Mouse (Mus musculus) testis, adult 2 months (tissue): Measurements from ENCODE around the gene Mamdc4.

Experiments
- CTCF ChIP-seq: fragments of 200-500 bp; IDR thresholded peaks from 2 replicates; pipeline ENCODE4 v1.5.1; 2012; ENCODE audit warnings: low read depth, mild to moderate bottlenecking, inconsistent platforms, low read length, moderate library complexity; ENCODE audit not compliant: control insufficient read depth, insufficient read depth, insufficient replicate concordance
- POLR2A ChIP-seq: fragments of 200-500 bp; IDR thresholded peaks from 2 replicates; pipeline ENCODE4 v1.6.1; 2012; ENCODE audit warnings: low read depth, mild to moderate bottlenecking, inconsistent platforms, low read length, moderate library complexity; ENCODE audit not compliant: control insufficient read depth

DNA sequence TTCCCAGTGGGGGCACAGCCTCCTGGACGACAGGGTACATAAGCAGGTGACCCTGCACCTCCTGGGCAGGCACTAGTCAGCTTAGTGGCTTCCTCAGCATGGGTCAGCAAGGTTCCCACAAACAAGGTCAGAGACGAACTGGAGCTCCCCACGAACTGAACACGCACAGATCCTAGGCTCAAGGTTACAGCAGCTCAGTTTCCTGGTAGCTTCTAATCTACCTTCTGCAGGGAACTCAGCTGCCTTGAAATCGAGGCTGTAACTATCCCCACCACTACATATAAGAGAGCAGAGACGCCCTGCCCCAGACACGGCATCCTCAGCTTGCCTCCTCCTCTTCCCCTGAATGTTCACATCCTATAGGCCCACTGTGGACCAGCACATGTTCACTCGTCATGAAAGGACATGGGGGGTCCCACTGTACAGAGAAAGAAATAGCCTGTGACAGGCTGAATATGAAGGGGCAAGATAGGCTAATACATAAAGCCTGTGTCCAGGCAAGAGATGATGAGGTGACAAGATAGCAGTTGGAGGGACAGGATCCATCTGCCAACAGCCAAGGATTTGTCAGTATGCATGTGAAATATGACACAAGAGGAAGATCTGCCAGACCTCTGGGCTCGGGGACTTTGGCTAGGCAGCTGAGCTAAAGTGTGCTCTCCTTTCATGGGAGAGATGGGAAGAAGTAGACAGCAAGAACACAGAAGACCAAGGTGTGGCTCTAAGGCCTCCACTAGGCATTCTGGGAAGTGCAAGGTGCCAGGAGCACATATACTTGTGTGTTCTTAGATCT, 47.9 kb downstream of the Mamdc4 start:
- TF ChIP-seq POLR2A (no peak), CTCF (no peak)
